Mouse (Mus musculus) intestine, embryonic 16.5 days (tissue): ENCODE measurements around the gene Slc2a9. TPM values are rescaled to one million over a fixed set of nuclear protein-coding genes. Genes with fewer than 3 reads are reported as not detected.

ENCODE experiments used
- polyA plus RNA-seq: library from polyadenylated mRNA; unstranded; fragments of >200 nt; fragmentation: Nextera tagmentation; extraction: Ambion mirVana; gene quantifications from 2 replicates; pipeline ENCODE4 v1.2.1, GENCODE M21; 2015

The Slc2a9 gene
- polyA plus RNA-seq, 1 experiment from 2014 or later = 2.5 TPM

Other genes with a start within 250 kb of the Slc2a9 start
- gene Tmem128, start 243.0 kb downstream of the Slc2a9 start, polyA plus RNA-seq = 58.3 and 62.9 TPM in 2 replicates
- gene Otop1, start 227.2 kb downstream of the Slc2a9 start, polyA plus RNA-seq = 0.04 TPM in 1 of 2 replicates, not detected in the other
- gene Drd5, start 183.8 kb downstream of the Slc2a9 start, polyA plus RNA-seq = not detected in 2 replicates
- gene Wdr1, start 60.1 kb upstream of the Slc2a9 start, polyA plus RNA-seq = 274 and 286 TPM in 2 replicates
- 9.7 and 10.0 TPM in 2 replicates for gene Zfp518b, start 181.7 kb upstream of the Slc2a9 start, polyA plus RNA-seq